Mouse (Mus musculus) layer of hippocampus, postnatal 25 days (tissue): ENCODE measurements around the gene Gm11111. TPM values are rescaled to one million over a fixed set of nuclear protein-coding genes. Genes with fewer than 3 reads are reported as not detected.

Experiments
- DNase-seq, 2 experiments: peaks; one replicate each; pipeline ENCODE4 v3.0.0; 2022; ENCODE audit warnings: mixed read lengths in 2 of 2, low spot score in 1 of 2; ENCODE audit errors: extremely low spot score in 1 of 2
- total RNA-seq, 2 experiments: library from RNA; stranded (reverse); gene quantifications; 2 replicates each; pipeline ENCODE4 v1.2.3; 2021

The Gm11111 gene
- total RNA-seq, 2 experiments from 2014 or later, result not detected

DNA sequence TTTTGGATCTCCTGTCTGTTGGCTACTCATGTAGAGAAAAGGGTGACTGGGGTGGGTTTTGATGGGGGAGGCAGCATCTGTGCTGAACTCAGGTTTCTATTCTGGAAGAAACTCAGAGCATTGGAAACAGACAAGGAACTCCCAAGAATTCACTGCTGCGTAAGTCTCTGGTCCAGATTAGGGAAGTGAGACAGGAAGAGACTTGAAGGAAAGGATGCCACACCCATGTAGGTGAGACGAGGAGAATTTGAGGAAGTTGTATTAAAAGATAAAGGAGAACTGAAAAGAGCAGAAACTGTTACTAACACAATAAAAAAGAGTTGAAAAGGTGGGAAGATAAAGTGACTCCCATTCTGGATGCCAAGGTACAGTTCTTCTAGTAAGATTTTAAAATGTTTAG lies 25.9 kb downstream of the Gm11111 start:
- no peak for DNase-seq

- no peak for DNase-seq
Measured at GRCm38 (mm10) chr5:98580811-98581210, 28.3 kb downstream of the Gm11111 start.

- DNase-seq, result no peak
Measured at GRCm38 (mm10) chr5:98582051-98582450, 29.6 kb downstream of the Gm11111 start.

DNA sequence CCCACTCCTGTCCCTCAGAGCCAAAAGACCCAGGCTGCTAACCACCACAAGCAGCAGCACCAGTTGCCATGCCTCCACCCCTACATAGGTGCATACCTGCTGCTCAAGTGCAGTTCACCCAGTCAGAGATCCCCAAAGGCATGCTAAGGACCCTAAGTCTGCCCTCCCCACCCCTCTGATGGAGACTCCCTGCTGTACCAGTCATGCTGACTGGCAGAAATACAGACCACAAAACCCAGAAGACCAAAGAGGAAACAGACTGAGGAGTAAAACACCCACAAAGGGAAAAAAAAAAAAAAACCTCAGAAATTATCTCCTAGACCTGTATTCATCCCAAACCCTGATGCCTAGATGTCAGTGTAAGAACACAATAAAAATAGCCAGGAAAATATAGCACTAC lies 33.4 kb downstream of the Gm11111 start:
- no peak for DNase-seq

Other genes starting within 250 kb of the Gm11111 start
- gene Cfap299, start 223.4 kb upstream of the Gm11111 start, total RNA-seq, result under 1 TPM in 1 of 2 experiments, not detected in 1; 0.54 TPM